Mouse (Mus musculus) cortical plate, adult 2 months (tissue): ENCODE measurements at regions not wholly inside any gene's neighbourhood (a gene's known extent, or its start where the extent isn't known, plus 50 kb on each side); places are given as distances from the start of the nearest gene placed in this dataset.

Experiments used
- CTCF ChIP-seq: fragments of 200-500 bp; IDR thresholded peaks from 2 replicates; pipeline ENCODE4 v1.5.1; 2011; ENCODE audit warnings: mild to moderate bottlenecking, control low read depth, low read length; ENCODE audit not compliant: insufficient read depth; ENCODE audit errors: extremely low read depth
- POLR2A ChIP-seq: fragments of 200-500 bp; IDR thresholded peaks from 2 replicates; pipeline ENCODE4 v1.6.1; 2011; ENCODE audit warnings: mild to moderate bottlenecking, low read length, control low read depth; ENCODE audit not compliant: insufficient read depth; ENCODE audit errors: extremely low read depth

DNA sequence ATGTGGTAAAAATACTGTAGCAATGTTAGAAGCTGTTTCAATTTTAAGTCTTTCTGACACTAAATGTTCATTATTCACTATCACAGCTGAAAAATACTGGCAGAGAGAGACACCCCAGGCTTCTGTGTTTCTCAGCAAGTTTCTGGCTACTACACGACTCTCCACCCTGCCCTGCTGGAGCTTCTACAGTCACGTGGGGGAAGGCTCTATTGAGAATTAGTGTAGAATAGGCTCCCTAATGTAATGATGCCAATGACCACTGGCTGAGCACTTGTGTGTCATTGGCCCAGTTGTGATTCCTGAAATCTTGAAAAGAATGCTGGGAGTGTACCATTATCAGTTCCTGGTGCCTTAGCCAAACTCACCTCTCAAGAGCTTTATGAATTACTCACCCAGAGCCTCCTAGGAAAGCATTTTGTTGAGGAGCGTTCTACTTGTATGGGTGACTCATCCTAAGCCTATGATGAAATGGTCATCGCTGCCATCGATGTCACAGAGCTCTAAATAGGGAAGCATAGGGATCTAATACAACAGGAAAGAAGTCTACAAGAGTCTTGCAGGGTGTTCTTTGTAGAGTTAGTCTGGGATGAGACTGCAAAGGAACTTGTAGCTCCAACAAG is 60.8 kb upstream of the Arhgap21 start:
- no peak for TF ChIP-seq CTCF
- no peak for TF ChIP-seq POLR2A
